Mouse (Mus musculus): ENCODE measurements at regions not wholly inside any gene's neighbourhood (a gene's known extent, or its start where the extent isn't known, plus 50 kb on each side); places are given as distances from the start of the nearest gene placed in this dataset.

- no peak for TF ChIP-seq POLR2A (IDR thresholded peaks at IDR 0.05; ENCODE audit: low read depth, low read length)
- no peak for TF ChIP-seq CTCF (IDR thresholded peaks at IDR 0.05; ENCODE audit: extremely low read depth, insufficient read depth, insufficient read length, insufficient replicate concordance)
- Histone ChIP-seq H3K36me3 (ENCODE audit: control insufficient read depth, insufficient read depth, low read length) (no peaks in the 10 kb centered on the region), H3K27me3 (ENCODE audit: control insufficient read depth, insufficient read depth, low read length) (no peaks in the 10 kb centered on the region), H3K4me3 (ENCODE audit: extremely low read depth, insufficient read depth, insufficient read length) (no peak overlapping the region), H3K4me1 (ENCODE audit: control insufficient read depth, insufficient read depth, insufficient read length) (no peaks in the 10 kb centered on the region), H3K27ac (ENCODE audit: insufficient read depth, low read length) (no peak overlapping the region)
- no peak for DNase-seq (ENCODE audit: low read depth in 1 of 2, low spot score in 2 of 2)
- 84% methylated on average over 3 of the region's 3 CpGs for WGBS
These were observed 197.4 kb upstream of the Wdfy3 start for GRCm38 (mm10) chr5:102267150-102267549.

- H3K4me3 ChIP-seq (ENCODE audit: extremely low read depth, insufficient read depth, insufficient read length): no peak overlapping the region
- H3K36me3 ChIP-seq (ENCODE audit: control insufficient read depth, insufficient read depth, low read length): no peaks in the 10 kb centered on the region
- H3K27ac ChIP-seq (ENCODE audit: insufficient read depth, low read length): no peak overlapping the region
- TF ChIP-seq CTCF (IDR thresholded peaks at IDR 0.05; ENCODE audit: extremely low read depth, insufficient read depth, insufficient read length, insufficient replicate concordance): no peak
- WGBS: 85% methylated on average over 9 of the region's 9 CpGs
- H3K4me1 ChIP-seq (ENCODE audit: control insufficient read depth, insufficient read depth, insufficient read length): no peaks in the 10 kb centered on the region
- no peaks in the 10 kb centered on the region for H3K27me3 ChIP-seq (ENCODE audit: control insufficient read depth, insufficient read depth, low read length)
- DNase-seq (ENCODE audit: low read depth in 1 of 2, low spot score in 2 of 2): no peak
These were observed 199.5 kb upstream of the Wdfy3 start for GRCm38 (mm10) chr5:102269204-102269603.

- Histone ChIP-seq H3K4me1 (ENCODE audit: control insufficient read depth, insufficient read depth, insufficient read length) (no peaks in the 10 kb centered on the region), H3K27ac (ENCODE audit: insufficient read depth, low read length) (no peak overlapping the region), H3K27me3 (ENCODE audit: control insufficient read depth, insufficient read depth, low read length) (no peaks in the 10 kb centered on the region), H3K4me3 (ENCODE audit: extremely low read depth, insufficient read depth, insufficient read length) (no peak overlapping the region), H3K36me3 (ENCODE audit: control insufficient read depth, insufficient read depth, low read length) (no peaks in the 10 kb centered on the region)
- DNase-seq (ENCODE audit: low read depth in 1 of 2, low spot score in 2 of 2): no peak
- WGBS: 90% methylated on average over 3 of the region's 3 CpGs
- TF ChIP-seq CTCF (IDR thresholded peaks at IDR 0.05; ENCODE audit: extremely low read depth, insufficient read depth, insufficient read length, insufficient replicate concordance) (no peak), POLR2A (IDR thresholded peaks at IDR 0.05; ENCODE audit: low read depth, low read length) (no peak)
These were observed 205.6 kb upstream of the Arhgap24 start for GRCm38 (mm10) chr5:102275621-102276020.

- Histone ChIP-seq H3K4me1 (ENCODE audit: control insufficient read depth, insufficient read depth, insufficient read length) (no peaks in the 10 kb centered on the region), H3K36me3 (ENCODE audit: control insufficient read depth, insufficient read depth, low read length) (no peaks in the 10 kb centered on the region), H3K27me3 (ENCODE audit: control insufficient read depth, insufficient read depth, low read length) (no peaks in the 10 kb centered on the region), H3K27ac (ENCODE audit: insufficient read depth, low read length) (no peak overlapping the region), H3K4me3 (ENCODE audit: extremely low read depth, insufficient read depth, insufficient read length) (no peak overlapping the region)
- TF ChIP-seq POLR2A (IDR thresholded peaks at IDR 0.05; ENCODE audit: low read depth, low read length): no peak
- no peak for TF ChIP-seq CTCF (IDR thresholded peaks at IDR 0.05; ENCODE audit: extremely low read depth, insufficient read depth, insufficient read length, insufficient replicate concordance)
- no peak for DNase-seq (ENCODE audit: low read depth in 1 of 2, low spot score in 2 of 2)
- 84% methylated on average over 4 of the region's 4 CpGs for WGBS
These were observed 194.1 kb upstream of the Arhgap24 start for GRCm38 (mm10) chr5:102287131-102287530.

GRCm38 (mm10) chr5:102290866-102291265, 190.3 kb upstream of the Arhgap24 start:
- Histone ChIP-seq H3K27me3 (ENCODE audit: control insufficient read depth, insufficient read depth, low read length) (no peaks in the 10 kb centered on the region), H3K4me1 (ENCODE audit: control insufficient read depth, insufficient read depth, insufficient read length) (no peaks in the 10 kb centered on the region), H3K36me3 (ENCODE audit: control insufficient read depth, insufficient read depth, low read length) (no peaks in the 10 kb centered on the region), H3K27ac (ENCODE audit: insufficient read depth, low read length) (no peak overlapping the region), H3K4me3 (ENCODE audit: extremely low read depth, insufficient read depth, insufficient read length) (no peak overlapping the region)
- TF ChIP-seq CTCF (IDR thresholded peaks at IDR 0.05; ENCODE audit: extremely low read depth, insufficient read depth, insufficient read length, insufficient replicate concordance) (no peak), POLR2A (IDR thresholded peaks at IDR 0.05; ENCODE audit: low read depth, low read length) (no peak)
- 86% methylated on average over 7 of the region's 7 CpGs for WGBS
- no peak for DNase-seq (ENCODE audit: low read depth in 1 of 2, low spot score in 2 of 2)

- no peak for DNase-seq (ENCODE audit: low read depth in 1 of 2, low spot score in 2 of 2)
- no peaks in the 10 kb centered on the region for H3K27me3 ChIP-seq (ENCODE audit: control insufficient read depth, insufficient read depth, low read length)
- H3K27ac ChIP-seq (ENCODE audit: insufficient read depth, low read length): no peak overlapping the region
- no peak for TF ChIP-seq CTCF (IDR thresholded peaks at IDR 0.05; ENCODE audit: extremely low read depth, insufficient read depth, insufficient read length, insufficient replicate concordance)
- TF ChIP-seq POLR2A (IDR thresholded peaks at IDR 0.05; ENCODE audit: low read depth, low read length): no peak
- no peak overlapping the region for H3K4me3 ChIP-seq (ENCODE audit: extremely low read depth, insufficient read depth, insufficient read length)
- WGBS: 86% methylated on average over 5 of the region's 5 CpGs
- H3K4me1 ChIP-seq (ENCODE audit: control insufficient read depth, insufficient read depth, insufficient read length): no peaks in the 10 kb centered on the region
- H3K36me3 ChIP-seq (ENCODE audit: control insufficient read depth, insufficient read depth, low read length): no peaks in the 10 kb centered on the region
These were observed 185.6 kb upstream of the Arhgap24 start for GRCm38 (mm10) chr5:102295564-102295963.

GRCm38 (mm10) chr5:102306309-102306708, 174.9 kb upstream of the Arhgap24 start:
- Histone ChIP-seq H3K27me3 (ENCODE audit: control insufficient read depth, insufficient read depth, low read length) (no peaks in the 10 kb centered on the region), H3K36me3 (ENCODE audit: control insufficient read depth, insufficient read depth, low read length) (no peaks in the 10 kb centered on the region), H3K4me3 (ENCODE audit: extremely low read depth, insufficient read depth, insufficient read length) (no peak overlapping the region), H3K27ac (ENCODE audit: insufficient read depth, low read length) (no peak overlapping the region), H3K4me1 (ENCODE audit: control insufficient read depth, insufficient read depth, insufficient read length) (no peaks in the 10 kb centered on the region)
- no peak for DNase-seq (ENCODE audit: low read depth in 1 of 2, low spot score in 2 of 2)
- TF ChIP-seq POLR2A (IDR thresholded peaks at IDR 0.05; ENCODE audit: low read depth, low read length): no peak
- no peak for TF ChIP-seq CTCF (IDR thresholded peaks at IDR 0.05; ENCODE audit: extremely low read depth, insufficient read depth, insufficient read length, insufficient replicate concordance)

All from spleen, adult 2 months (tissue).